ENCODE assay signal across 12 mouse cellular contexts in the genomic region with DNA sequence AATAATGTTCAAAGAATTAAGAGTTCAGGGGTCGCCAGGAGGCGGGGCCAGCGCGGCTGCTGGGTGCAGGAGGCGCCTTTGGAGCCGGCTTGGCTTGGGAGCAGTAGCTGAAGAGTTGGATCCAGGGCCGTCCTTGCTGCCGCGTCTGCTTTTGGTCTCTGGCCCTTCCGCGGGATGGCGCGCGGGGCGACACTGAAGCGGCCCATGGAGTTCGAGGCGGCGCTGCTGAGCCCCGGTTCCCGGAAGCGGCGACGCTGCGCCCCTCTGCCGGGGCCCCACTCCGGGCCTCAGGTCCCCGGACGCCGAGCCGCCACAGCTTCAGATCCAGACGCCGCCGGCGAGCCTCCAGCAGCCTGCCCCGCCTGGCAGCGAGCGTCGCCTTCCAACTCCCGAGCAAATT. TPM values are rescaled to one million over a fixed set of nuclear protein-coding genes. Genes with fewer than 3 reads are reported as not detected.
A peak's percentile ranks its signal among the peaks of the same experiment; 100 is the strongest.
DNase-seq lines count a peak whose midpoint lies in the region; ATAC-seq lines count a peak whose summit lies in the region.
"Not testable (repeated sequence)": the region's sequence is repeated elsewhere in the genome, so short reads cannot be mapped to it uniquely, and the experiment has no call there.
"Had no signal": no experiment of that assay in that cellular context is flagged by ENCODE, and none has a peak within 500 bp of the region (broad histone marks: within the 10 kb centered on the region; RNA-seq: fewer than 3 reads in every experiment).

No protein-coding gene starts in this region.

- under 1% methylated on average over 40 of the region's 40 CpGs for WGBS in forebrain, embryonic 10.5 days
- WGBS in heart, embryonic 14.5 days = 0% methylated on average over 40 of the region's 40 CpGs
- under 1% methylated on average over 34 of the region's 40 CpGs for WGBS in intestine, embryonic 14.5 days
- under 1% methylated on average over 40 of the region's 40 CpGs for WGBS in limb, embryonic 15.5 days

- H3K9ac ChIP-seq in heart, embryonic 14.5 days (ENCODE audit: low read length) = peak overlapping the region; percentile 21; the same call in 1 of the 2 replicates
- H3K9ac ChIP-seq in intestine, embryonic 14.5 days (ENCODE audit: low read length) = not testable (repeated sequence)
- peak overlapping the region; percentile 33; the same call in 1 of the 2 replicates for H3K9ac ChIP-seq in limb, embryonic 15.5 days

- peaks cover 51% of the 10 kb centered on the region for H3K27me3 ChIP-seq in forebrain, embryonic 10.5 days (ENCODE audit: poor library complexity, severe bottlenecking)
- peaks cover 14% of the 10 kb centered on the region for H3K27me3 ChIP-seq in heart, embryonic 14.5 days (ENCODE audit: control insufficient read depth, insufficient read depth, low read length)
- peaks cover 29% of the 10 kb centered on the region for H3K27me3 ChIP-seq in intestine, embryonic 14.5 days (replicated peaks; ENCODE audit: control insufficient read depth, insufficient read depth, low read length)
- H3K27me3 ChIP-seq in limb, embryonic 15.5 days = peaks cover 28% of the 10 kb centered on the region

- H3K4me1 ChIP-seq in forebrain, embryonic 10.5 days; heart, embryonic 14.5 days (ENCODE audit: control insufficient read depth in 2 of 2, insufficient read depth in 2 of 2, low read length in 2 of 2); intestine, embryonic 14.5 days (replicated peaks; ENCODE audit: control insufficient read depth, insufficient read depth, low read length); limb, embryonic 15.5 days: not testable (repeated sequence)

- not testable (repeated sequence) for ATAC-seq in heart, embryonic 14.5 days (ENCODE audit: insufficient number of reproducible peaks, insufficient read depth, low FRiP score, low read depth); limb, embryonic 15.5 days (ENCODE audit: insufficient number of reproducible peaks, low FRiP score, low TSS enrichment, low read depth)
- ATAC-seq in intestine, embryonic 14.5 days (replicated peaks; ENCODE audit: low FRiP score, low TSS enrichment, low read depth) = peak; percentile 60
- ATAC-seq in megakaryocyte progenitor cell, adult 5-6 weeks (replicated peaks; ENCODE audit: poor library complexity) = peak; percentile 69

- peak overlapping the region; percentile 51 for H3K4me3 ChIP-seq in forebrain, embryonic 10.5 days
- peak overlapping the region; percentile 25 to 36 for H3K4me3 ChIP-seq in heart, embryonic 14.5 days (ENCODE audit: control insufficient read depth in 1 of 2, insufficient read depth in 1 of 2, low read depth in 1 of 2, low read length in 2 of 2)
- peak overlapping the region; percentile 25 for H3K4me3 ChIP-seq in intestine, embryonic 14.5 days (ENCODE audit: low read depth, low read length)
- H3K4me3 ChIP-seq in limb, embryonic 15.5 days = peak overlapping the region; percentile 42

- not testable (repeated sequence) for H3K27ac ChIP-seq in forebrain, embryonic 10.5 days; heart, embryonic 14.5 days (replicated peaks in 1 of 2; ENCODE audit: control insufficient read depth in 1 of 2, insufficient read depth in 1 of 2, low read depth in 2 of 2, low read length in 2 of 2); intestine, embryonic 14.5 days (ENCODE audit: low read depth); limb, embryonic 15.5 days

- DNase-seq in adrenal gland, postnatal 10 days = peak; percentile 36
- not testable (repeated sequence) for DNase-seq in forebrain, embryonic 10.5 days (ENCODE audit: extremely low spot score, low spot score)
- peak; percentile 75 for DNase-seq in intestine, embryonic 14.5 days (ENCODE audit: low spot score)
- peak; percentile 18 for DNase-seq in ovary, postnatal 36 days (ENCODE audit: low spot score)
- DNase-seq in thymus, postnatal 36 days = peak; percentile 68 to 76

- H3K9me3 ChIP-seq in forebrain, embryonic 10.5 days; heart, embryonic 14.5 days (ENCODE audit: control insufficient read depth, low read length); intestine, embryonic 14.5 days (ENCODE audit: control insufficient read depth, low read length); limb, embryonic 15.5 days: not testable (repeated sequence)

- H3K36me3 ChIP-seq in forebrain, embryonic 10.5 days (replicated peaks); heart, embryonic 14.5 days (ENCODE audit: control insufficient read depth, insufficient read depth, low read length); intestine, embryonic 14.5 days (ENCODE audit: control insufficient read depth, insufficient read depth, low read length); limb, embryonic 15.5 days: not testable (repeated sequence)

- peak overlapping the region; percentile 67 for H3K4me2 ChIP-seq in heart, embryonic 14.5 days (ENCODE audit: low read length)
- peak overlapping the region; percentile 44 for H3K4me2 ChIP-seq in intestine, embryonic 14.5 days (ENCODE audit: low read length)
- H3K4me2 ChIP-seq in limb, embryonic 15.5 days = peak overlapping the region; percentile 71

RNA-seq across cellular contexts. Expression of a gene that starts 10.6 kb away (rescaled TPM):
- total RNA-seq in adrenal gland, postnatal 10 days (2021) = under 1 TPM in 1 of 2 experiments, not detected in 1; 0.33 TPM
- not detected in 2 replicates for polyA plus RNA-seq in forebrain, embryonic 10.5 days (2016; fragmentation: Nextera tagmentation; extraction: Ambion mirVana)
- not detected in 2 replicates for polyA plus RNA-seq in heart, embryonic 14.5 days (2014; fragmentation: Nextera tagmentation; extraction: Ambion mirVana)
- 0.13 TPM in 1 of 2 replicates, not detected in the other for polyA plus RNA-seq in intestine, embryonic 14.5 days (2014; fragmentation: Nextera tagmentation; extraction: Ambion mirVana)
- not detected in 2 replicates for polyA plus RNA-seq in limb, embryonic 15.5 days (2015; fragmentation: Nextera tagmentation; extraction: Ambion mirVana)
- not detected in 2 replicates for total RNA-seq in megakaryocyte progenitor cell, adult 5-6 weeks (2015)
- total RNA-seq in megakaryocyte progenitor cell, adult 5-6 weeks (2017) = not detected in 2 replicates
- total RNA-seq: gastrocnemius, postnatal 14 days; layer of hippocampus, adult 2 months; MEL had no signal
- polyA plus RNA-seq: cortical plate, adult 2 months had no signal

RNA-seq across cellular contexts. Expression of a gene that starts 11.1 kb away (rescaled TPM):
- total RNA-seq in adrenal gland, postnatal 10 days (2021) = not detected
- polyA plus RNA-seq in forebrain, embryonic 10.5 days (2016; fragmentation: Nextera tagmentation; extraction: Ambion mirVana) = not detected in 2 replicates
- not detected in 2 replicates for polyA plus RNA-seq in heart, embryonic 14.5 days (2014; fragmentation: Nextera tagmentation; extraction: Ambion mirVana)
- 7.9 and 8.2 TPM in 2 replicates for polyA plus RNA-seq in intestine, embryonic 14.5 days (2014; fragmentation: Nextera tagmentation; extraction: Ambion mirVana)
- not detected in 2 replicates for polyA plus RNA-seq in limb, embryonic 15.5 days (2015; fragmentation: Nextera tagmentation; extraction: Ambion mirVana)
- not detected in 2 replicates for total RNA-seq in megakaryocyte progenitor cell, adult 5-6 weeks (2015)
- not detected in 2 replicates for total RNA-seq in megakaryocyte progenitor cell, adult 5-6 weeks (2017)
- total RNA-seq: gastrocnemius, postnatal 14 days; layer of hippocampus, adult 2 months; MEL had no signal
- polyA plus RNA-seq: cortical plate, adult 2 months had no signal

RNA-seq across cellular contexts. Expression of a gene that starts 49.7 kb away (rescaled TPM):
- not detected for total RNA-seq in adrenal gland, postnatal 10 days (2021)
- not detected in 2 replicates for polyA plus RNA-seq in forebrain, embryonic 10.5 days (2016; fragmentation: Nextera tagmentation; extraction: Ambion mirVana)
- polyA plus RNA-seq in heart, embryonic 14.5 days (2014; fragmentation: Nextera tagmentation; extraction: Ambion mirVana) = not detected in 2 replicates
- polyA plus RNA-seq in intestine, embryonic 14.5 days (2014; fragmentation: Nextera tagmentation; extraction: Ambion mirVana) = not detected in 2 replicates
- polyA plus RNA-seq in limb, embryonic 15.5 days (2015; fragmentation: Nextera tagmentation; extraction: Ambion mirVana) = not detected in 2 replicates
- total RNA-seq in megakaryocyte progenitor cell, adult 5-6 weeks (2015) = not detected in 2 replicates
- total RNA-seq in megakaryocyte progenitor cell, adult 5-6 weeks (2017) = not detected in 2 replicates
- total RNA-seq: gastrocnemius, postnatal 14 days; layer of hippocampus, adult 2 months; MEL had no signal
- polyA plus RNA-seq: cortical plate, adult 2 months had no signal

RNA-seq across cellular contexts. Expression of a gene that starts 57.5 kb away (rescaled TPM):
- not detected for total RNA-seq in adrenal gland, postnatal 10 days (2021)
- polyA plus RNA-seq in forebrain, embryonic 10.5 days (2016; fragmentation: Nextera tagmentation; extraction: Ambion mirVana) = not detected in 2 replicates
- polyA plus RNA-seq in heart, embryonic 14.5 days (2014; fragmentation: Nextera tagmentation; extraction: Ambion mirVana) = not detected in 2 replicates
- polyA plus RNA-seq in intestine, embryonic 14.5 days (2014; fragmentation: Nextera tagmentation; extraction: Ambion mirVana) = not detected in 2 replicates
- not detected in 2 replicates for polyA plus RNA-seq in limb, embryonic 15.5 days (2015; fragmentation: Nextera tagmentation; extraction: Ambion mirVana)
- total RNA-seq in megakaryocyte progenitor cell, adult 5-6 weeks (2015) = 0.35 and 0.71 TPM in 2 replicates
- total RNA-seq in megakaryocyte progenitor cell, adult 5-6 weeks (2017) = not detected in 2 replicates
- total RNA-seq: gastrocnemius, postnatal 14 days; MEL had no signal
- polyA plus RNA-seq: cortical plate, adult 2 months had no signal
